Mouse (Mus musculus): Measurements from ENCODE around the gene Pygb.

Gene Pygb

GRCm38 (mm10) chr2:150786251-150787180, at the start of gene Pygb:
Gene Pygb, plus strand, starts transcription at chr2:150786735.
- peak; percentile 60 to 76 for DNase-seq (ENCODE audit: low spot score in 2 of 2)

GRCm38 (mm10) chr2:150737881-150738280, 48.7 kb upstream of the Pygb start:
- no peak for DNase-seq (ENCODE audit: low spot score in 2 of 2)

- no peak for DNase-seq (ENCODE audit: low spot score in 2 of 2)
Observed at GRCm38 (mm10) chr2:150740145-150740841, 46.2 kb upstream of the Pygb start.

GRCm38 (mm10) chr2:150741405-150741804, 45.1 kb upstream of the Pygb start:
- no peak for DNase-seq (ENCODE audit: low spot score in 2 of 2)

- DNase-seq (ENCODE audit: low spot score in 2 of 2), result no peak
Observed at GRCm38 (mm10) chr2:150745016-150745415, 41.5 kb upstream of the Pygb start.

- DNase-seq (ENCODE audit: low spot score in 2 of 2), result peak; percentile 84 to 93
Observed at GRCm38 (mm10) chr2:150748854-150749253, 37.7 kb upstream of the Pygb start, which contains the start of gene Entpd6. Gene Entpd6, plus strand, starts transcription at chr2:150749042.

GRCm38 (mm10) chr2:150749283-150749682, 37.3 kb upstream of the Pygb start:
- DNase-seq (ENCODE audit: low spot score in 2 of 2), result no peak

- no peak for DNase-seq (ENCODE audit: low spot score in 2 of 2)
Observed at GRCm38 (mm10) chr2:150750129-150750979, 36.2 kb upstream of the Pygb start.

GRCm38 (mm10) chr2:150755016-150755415, 31.5 kb upstream of the Pygb start:
- DNase-seq (ENCODE audit: low spot score in 2 of 2), result no peak

- no peak for DNase-seq (ENCODE audit: low spot score in 2 of 2)
Observed at GRCm38 (mm10) chr2:150761476-150761875, 25.1 kb upstream of the Pygb start.

- DNase-seq (ENCODE audit: low spot score in 2 of 2), result no peak
Observed at GRCm38 (mm10) chr2:150765619-150766018, 20.9 kb upstream of the Pygb start.

- no peak for DNase-seq (ENCODE audit: low spot score in 2 of 2)
Observed at GRCm38 (mm10) chr2:150766083-150766862, 20.3 kb upstream of the Pygb start.

- DNase-seq (ENCODE audit: low spot score in 2 of 2), result no peak
Observed at GRCm38 (mm10) chr2:150768678-150769077, 17.9 kb upstream of the Pygb start.

- peak in 1 of 2 experiments; percentile 44 for DNase-seq (ENCODE audit: low spot score in 2 of 2)
Observed at GRCm38 (mm10) chr2:150770747-150771146, 15.8 kb upstream of the Pygb start.

- DNase-seq (ENCODE audit: low spot score in 2 of 2), result no peak
Observed at GRCm38 (mm10) chr2:150771169-150771568, 15.4 kb upstream of the Pygb start.

GRCm38 (mm10) chr2:150771996-150772395, 14.5 kb upstream of the Pygb start:
- no peak for DNase-seq (ENCODE audit: low spot score in 2 of 2)

GRCm38 (mm10) chr2:150772466-150773119, 13.9 kb upstream of the Pygb start:
- DNase-seq (ENCODE audit: low spot score in 2 of 2), result no peak

- DNase-seq (ENCODE audit: low spot score in 2 of 2), result no peak
Observed at GRCm38 (mm10) chr2:150782801-150783200, 3.7 kb upstream of the Pygb start.

- DNase-seq (ENCODE audit: low spot score in 2 of 2), result no peak
Observed at GRCm38 (mm10) chr2:150787234-150787771, 768 bp downstream of the Pygb start.
